ENCODE assay signal across 29 mouse cellular contexts in genomic region chr6:103236896-103237295, GRCm38 (mm10).
"Had no signal": no experiment of that assay in that cellular context is flagged by ENCODE, and none has a peak within 500 bp of the region (broad histone marks: within the 10 kb centered on the region; RNA-seq: fewer than 3 reads in every experiment).

No protein-coding gene starts in this region.

- H3K27ac ChIP-seq: embryonic facial prominence, embryonic 10.5 days; embryonic facial prominence, embryonic 12.5 days; embryonic facial prominence, embryonic 13.5 days; embryonic facial prominence, embryonic 15.5 days; forebrain, embryonic 10.5 days; forebrain, embryonic 12.5 days; forebrain, embryonic 13.5 days; forebrain, embryonic 15.5 days; gastrocnemius, adult 2 months; heart, adult 2 months had no signal

- H3K36me3 ChIP-seq: embryonic facial prominence, embryonic 10.5 days; embryonic facial prominence, embryonic 12.5 days; embryonic facial prominence, embryonic 13.5 days; embryonic facial prominence, embryonic 15.5 days; forebrain, embryonic 10.5 days; forebrain, embryonic 12.5 days; forebrain, embryonic 15.5 days had no signal

- H3K4me2 ChIP-seq: embryonic facial prominence, embryonic 12.5 days; embryonic facial prominence, embryonic 13.5 days; embryonic facial prominence, embryonic 15.5 days; forebrain, embryonic 12.5 days; forebrain, embryonic 13.5 days; forebrain, embryonic 15.5 days had no signal

- ATAC-seq: forebrain, embryonic 13.5 days; forebrain, embryonic 14.5 days; forebrain, embryonic 15.5 days; forebrain, embryonic 16.5 days; forebrain, postnatal 0 days had no signal

- H3K9ac ChIP-seq: embryonic facial prominence, embryonic 12.5 days; embryonic facial prominence, embryonic 13.5 days; embryonic facial prominence, embryonic 15.5 days; forebrain, embryonic 12.5 days; forebrain, embryonic 13.5 days; forebrain, embryonic 15.5 days; forebrain, postnatal 0 days had no signal

- H3K9me3 ChIP-seq: embryonic facial prominence, embryonic 10.5 days; embryonic facial prominence, embryonic 12.5 days; embryonic facial prominence, embryonic 13.5 days; embryonic facial prominence, embryonic 15.5 days; forebrain, embryonic 10.5 days; forebrain, embryonic 12.5 days; forebrain, embryonic 13.5 days; forebrain, embryonic 15.5 days had no signal

- H3K4me3 ChIP-seq: embryonic facial prominence, embryonic 10.5 days; embryonic facial prominence, embryonic 12.5 days; embryonic facial prominence, embryonic 13.5 days; embryonic facial prominence, embryonic 15.5 days; erythroblast, embryonic 14.5 days; forebrain, embryonic 10.5 days; forebrain, embryonic 12.5 days; forebrain, embryonic 13.5 days; forebrain, embryonic 15.5 days; gastrocnemius, adult 2 months; heart, adult 2 months had no signal

- H3K27me3 ChIP-seq: embryonic facial prominence, embryonic 12.5 days; embryonic facial prominence, embryonic 13.5 days; embryonic facial prominence, embryonic 15.5 days; forebrain, embryonic 12.5 days; forebrain, embryonic 13.5 days; forebrain, embryonic 15.5 days had no signal

- DNase-seq: cerebellum, adult 2 months; cerebellum, adult 8-10 months; cerebellum, adult 9-10 months; cerebellum, adult 9-11 months; cerebellum, postnatal 10 days; cerebellum, postnatal 14 days; cerebellum, postnatal 25 days; cerebellum, postnatal 36 days; embryo, embryonic 11 days; forebrain, postnatal 0 days; gastrocnemius, adult 2 months; gastrocnemius, postnatal 10 days; gastrocnemius, postnatal 14 days; gastrocnemius, postnatal 25 days; gastrocnemius, postnatal 36 days; heart, adult 11 months; heart, adult 18-20 months; heart, adult 2 months had no signal

- H3K4me1 ChIP-seq: embryonic facial prominence, embryonic 10.5 days; embryonic facial prominence, embryonic 12.5 days; embryonic facial prominence, embryonic 13.5 days; embryonic facial prominence, embryonic 15.5 days; forebrain, embryonic 10.5 days; forebrain, embryonic 12.5 days; forebrain, embryonic 13.5 days; forebrain, embryonic 15.5 days had no signal
